Mouse (Mus musculus) cortical plate, adult 2 months (tissue): Measurements from ENCODE around the gene Slc39a11.

Experiments
- CTCF ChIP-seq: fragments of 200-500 bp; IDR thresholded peaks from 2 replicates; pipeline ENCODE4 v1.5.1; 2011; ENCODE audit warnings: mild to moderate bottlenecking, control low read depth, low read length; ENCODE audit not compliant: insufficient read depth; ENCODE audit errors: extremely low read depth
- POLR2A ChIP-seq: fragments of 200-500 bp; IDR thresholded peaks from 2 replicates; pipeline ENCODE4 v1.6.1; 2011; ENCODE audit warnings: mild to moderate bottlenecking, low read length, control low read depth; ENCODE audit not compliant: insufficient read depth; ENCODE audit errors: extremely low read depth

DNA sequence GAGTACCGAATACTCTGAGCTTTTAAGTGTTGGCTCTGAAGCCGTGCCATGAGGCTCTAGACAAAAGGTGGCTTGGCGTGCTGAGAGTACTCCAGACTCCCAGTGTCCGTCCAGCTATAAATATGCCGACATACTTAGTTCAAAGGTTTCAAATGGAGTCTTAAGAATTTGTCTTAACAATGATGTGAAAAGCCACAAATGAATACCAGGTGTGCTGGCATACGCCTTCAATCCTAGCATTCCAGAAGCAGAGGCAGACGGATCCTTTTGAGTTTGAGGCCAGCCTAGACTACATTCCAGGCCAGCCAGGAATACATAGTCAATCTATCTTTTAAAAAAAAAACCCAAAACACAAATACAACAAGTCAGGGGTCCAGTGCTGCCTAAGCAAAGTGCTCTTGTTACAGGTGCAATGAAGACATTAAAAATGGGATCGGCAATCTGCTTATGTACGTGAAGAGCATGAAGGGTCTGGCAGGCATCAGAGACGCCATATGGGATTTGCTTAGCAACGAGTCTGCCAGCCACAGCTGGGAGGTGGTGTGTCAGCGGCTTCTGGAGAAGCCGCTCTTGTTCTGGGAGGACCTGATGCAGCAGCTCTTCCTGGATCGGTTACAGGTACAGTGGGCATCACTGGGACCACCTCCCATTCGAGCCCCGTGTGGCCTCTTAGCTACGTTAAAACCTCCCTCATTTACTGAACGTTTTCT, 4.8 kb upstream of the Slc39a11 start:
- TF ChIP-seq POLR2A (no peak), CTCF (no peak)
